Mouse (Mus musculus): Measurements from ENCODE around the gene Cpsf4. TPM values are rescaled to one million over a fixed set of nuclear protein-coding genes. Genes with fewer than 3 reads are reported as not detected.

The Cpsf4 gene
- total and polyA plus RNA-seq, 3 experiments, result 10.4 to 12.1 (median 11.0) TPM

- Histone ChIP-seq H3K4me3 (no peak overlapping the region), H3K79me2 (replicated peaks; ENCODE audit: control insufficient read depth, insufficient read depth, low read length) (no peaks in the 10 kb centered on the region), H3K4me1 (ENCODE audit: control insufficient read depth, insufficient read depth, low read length) (no peaks in the 10 kb centered on the region), H3K27me3 (ENCODE audit: control insufficient read depth, insufficient read depth, low read length) (no peaks in the 10 kb centered on the region), H3K27ac (no peak overlapping the region), H3K9ac (ENCODE audit: low read depth, low read length) (no peak overlapping the region), H3K36me3 (ENCODE audit: control insufficient read depth, insufficient read depth, low read length) (peaks cover 3% of the 10 kb centered on the region; the same call in 1 of the 2 replicates)
- TF ChIP-seq CTCF (IDR thresholded peaks at IDR 0.05), result no peak
- TF ChIP-seq POLR2A (IDR thresholded peaks at IDR 0.05; ENCODE audit: insufficient read depth, low read depth, low read length), result no peak
- no peak for TF ChIP-seq EP300 (IDR thresholded peaks at IDR 0.05; ENCODE audit: insufficient read depth, low read depth, low read length)
- intact Hi-C loops (cut with DNase I), result no loop called here
- WGBS, result 78% methylated on average over 6 of the region's 6 CpGs
- DNase-seq, result no peak
These were observed 17.7 kb upstream of the Cpsf4 start for GRCm38 (mm10) chr5:145149294-145149693.

- Histone ChIP-seq H3K27me3 (ENCODE audit: control insufficient read depth, insufficient read depth, low read length) (no peaks in the 10 kb centered on the region), H3K27ac (no peak overlapping the region), H3K4me3 (no peak overlapping the region), H3K4me1 (ENCODE audit: control insufficient read depth, insufficient read depth, low read length) (no peaks in the 10 kb centered on the region), H3K36me3 (ENCODE audit: control insufficient read depth, insufficient read depth, low read length) (no peaks in the 10 kb centered on the region), H3K9ac (ENCODE audit: low read depth, low read length) (no peak overlapping the region), H3K79me2 (replicated peaks; ENCODE audit: control insufficient read depth, insufficient read depth, low read length) (no peaks in the 10 kb centered on the region)
- 88% methylated on average over 5 of the region's 5 CpGs for WGBS
- no peak for TF ChIP-seq CTCF (IDR thresholded peaks at IDR 0.05)
- TF ChIP-seq POLR2A (IDR thresholded peaks at IDR 0.05; ENCODE audit: insufficient read depth, low read depth, low read length), result no peak
- no peak for TF ChIP-seq EP300 (IDR thresholded peaks at IDR 0.05; ENCODE audit: insufficient read depth, low read depth, low read length)
- no peak for DNase-seq
- intact Hi-C loops (cut with DNase I), result no loop called here
These were observed 14.3 kb upstream of the Cpsf4 start for GRCm38 (mm10) chr5:145152690-145153089.

- no peak overlapping the region for H3K4me3 ChIP-seq
- H3K36me3 ChIP-seq (ENCODE audit: control insufficient read depth, insufficient read depth, low read length), result peaks cover 3% of the 10 kb centered on the region; the same call in 1 of the 2 replicates
- H3K27ac ChIP-seq, result no peak overlapping the region
- H3K9ac ChIP-seq (ENCODE audit: low read depth, low read length), result no peak overlapping the region
- H3K4me1 ChIP-seq (ENCODE audit: control insufficient read depth, insufficient read depth, low read length), result peaks cover 4% of the 10 kb centered on the region
- 93% methylated on average over 14 of the region's 14 CpGs for WGBS
- H3K79me2 ChIP-seq (replicated peaks; ENCODE audit: control insufficient read depth, insufficient read depth, low read length), result no peaks in the 10 kb centered on the region
- TF ChIP-seq CTCF (IDR thresholded peaks at IDR 0.05) (no peak), EP300 (IDR thresholded peaks at IDR 0.05; ENCODE audit: insufficient read depth, low read depth, low read length) (no peak), POLR2A (IDR thresholded peaks at IDR 0.05; ENCODE audit: insufficient read depth, low read depth, low read length) (no peak)
- no peaks in the 10 kb centered on the region for H3K27me3 ChIP-seq (ENCODE audit: control insufficient read depth, insufficient read depth, low read length)
- DNase-seq, result no peak
- intact Hi-C loops (cut with DNase I), result no loop called here
These were observed 5.7 kb upstream of the Cpsf4 start for GRCm38 (mm10) chr5:145161361-145161760.

- H3K4me3 ChIP-seq, result peak overlapping the region; percentile 82
- H3K27me3 ChIP-seq (ENCODE audit: control insufficient read depth, insufficient read depth, low read length), result no peaks in the 10 kb centered on the region
- intact Hi-C loops (cut with DNase I), result loop anchor here (5.0 kb wide), 1 partner anchor 1852 kb away; no protein-coding TSS in a partner anchor
- H3K79me2 ChIP-seq (replicated peaks; ENCODE audit: control insufficient read depth, insufficient read depth, low read length), result peaks cover 2% of the 10 kb centered on the region; the same call in 1 of the 2 replicates
- peaks cover 7% of the 10 kb centered on the region for H3K4me1 ChIP-seq (ENCODE audit: control insufficient read depth, insufficient read depth, low read length)
- DNase-seq, result no peak
- peaks cover 3% of the 10 kb centered on the region; the same call in 1 of the 2 replicates for H3K36me3 ChIP-seq (ENCODE audit: control insufficient read depth, insufficient read depth, low read length)
- TF ChIP-seq EP300 (IDR thresholded peaks at IDR 0.05; ENCODE audit: insufficient read depth, low read depth, low read length), result no peak
- TF ChIP-seq POLR2A (IDR thresholded peaks at IDR 0.05; ENCODE audit: insufficient read depth, low read depth, low read length), result no peak
- TF ChIP-seq CTCF (IDR thresholded peaks at IDR 0.05), result no peak
- H3K9ac ChIP-seq (ENCODE audit: low read depth, low read length), result peak overlapping the region; percentile 60
- 33% methylated on average over 3 of the region's 3 CpGs for WGBS
- H3K27ac ChIP-seq, result peak overlapping the region; percentile 95
These were observed 2.3 kb upstream of the Cpsf4 start for GRCm38 (mm10) chr5:145164710-145165109.

- 63% methylated on average over 15 of the region's 15 CpGs for WGBS
- DNase-seq, result no peak
- H3K27ac ChIP-seq, result peak overlapping the region; percentile 95
- H3K79me2 ChIP-seq (replicated peaks; ENCODE audit: control insufficient read depth, insufficient read depth, low read length), result peaks cover 2% of the 10 kb centered on the region; the same call in 1 of the 2 replicates
- H3K9ac ChIP-seq (ENCODE audit: low read depth, low read length), result no peak overlapping the region
- H3K4me3 ChIP-seq, result peak overlapping the region; percentile 82
- no peaks in the 10 kb centered on the region for H3K27me3 ChIP-seq (ENCODE audit: control insufficient read depth, insufficient read depth, low read length)
- H3K4me1 ChIP-seq (ENCODE audit: control insufficient read depth, insufficient read depth, low read length), result peaks cover 7% of the 10 kb centered on the region
- TF ChIP-seq POLR2A (IDR thresholded peaks at IDR 0.05; ENCODE audit: insufficient read depth, low read depth, low read length) (no peak), EP300 (IDR thresholded peaks at IDR 0.05; ENCODE audit: insufficient read depth, low read depth, low read length) (no peak), CTCF (IDR thresholded peaks at IDR 0.05) (no peak)
- intact Hi-C loops (cut with DNase I), result loop anchor here (5.0 kb wide), 1 partner anchor 1853 kb away; no protein-coding TSS in a partner anchor
- peaks cover 3% of the 10 kb centered on the region; the same call in 1 of the 2 replicates for H3K36me3 ChIP-seq (ENCODE audit: control insufficient read depth, insufficient read depth, low read length)
These were observed 1.8 kb upstream of the Cpsf4 start for GRCm38 (mm10) chr5:145165184-145165583.

- H3K36me3 ChIP-seq (ENCODE audit: control insufficient read depth, insufficient read depth, low read length), result peaks cover 3% of the 10 kb centered on the region; the same call in 1 of the 2 replicates
These were observed 271 bp downstream of the Cpsf4 start for GRCm38 (mm10) chr5:145167306-145167661.

More at GRCm38 (mm10) chr5:145167306-145167661, 271 bp downstream of the Cpsf4 start:
- intact Hi-C loops (cut with DNase I), result loop anchor here (1.0 to 5.0 kb wide), 4 partner anchors 24 to 1855 kb away; partner anchors contain the start of genes Bud31 and Pdap1
- Histone ChIP-seq H3K4me1 (ENCODE audit: control insufficient read depth, insufficient read depth, low read length) (peaks cover 7% of the 10 kb centered on the region), H3K27ac (peak overlapping the region; percentile 95), H3K79me2 (replicated peaks; ENCODE audit: control insufficient read depth, insufficient read depth, low read length) (peaks cover 2% of the 10 kb centered on the region; the same call in 1 of the 2 replicates), H3K9ac (ENCODE audit: low read depth, low read length) (peak overlapping the region; percentile 93), H3K4me3 (peak overlapping the region; percentile 82), H3K27me3 (ENCODE audit: control insufficient read depth, insufficient read depth, low read length) (no peaks in the 10 kb centered on the region)
- no peak for DNase-seq
- TF ChIP-seq CTCF (IDR thresholded peaks at IDR 0.05) (no peak), EP300 (IDR thresholded peaks at IDR 0.05; ENCODE audit: insufficient read depth, low read depth, low read length) (no peak), POLR2A (IDR thresholded peaks at IDR 0.05; ENCODE audit: insufficient read depth, low read depth, low read length) (no peak)
- WGBS, result under 1% methylated on average over 28 of the region's 28 CpGs
